Mouse (Mus musculus): ENCODE measurements around the gene BC049730.

- no peak for TF ChIP-seq CTCF (IDR thresholded peaks at IDR 0.05; ENCODE audit: low read depth)
- TF ChIP-seq EP300 (optimal IDR thresholded peaks at IDR 0.05) = no peak
Observed at GRCm38 (mm10) chr7:24758520-24758919, 49.5 kb downstream of the BC049730 start.
